Comparison of ENCODE assay signal across 9 mouse cellular contexts in the genomic region with DNA sequence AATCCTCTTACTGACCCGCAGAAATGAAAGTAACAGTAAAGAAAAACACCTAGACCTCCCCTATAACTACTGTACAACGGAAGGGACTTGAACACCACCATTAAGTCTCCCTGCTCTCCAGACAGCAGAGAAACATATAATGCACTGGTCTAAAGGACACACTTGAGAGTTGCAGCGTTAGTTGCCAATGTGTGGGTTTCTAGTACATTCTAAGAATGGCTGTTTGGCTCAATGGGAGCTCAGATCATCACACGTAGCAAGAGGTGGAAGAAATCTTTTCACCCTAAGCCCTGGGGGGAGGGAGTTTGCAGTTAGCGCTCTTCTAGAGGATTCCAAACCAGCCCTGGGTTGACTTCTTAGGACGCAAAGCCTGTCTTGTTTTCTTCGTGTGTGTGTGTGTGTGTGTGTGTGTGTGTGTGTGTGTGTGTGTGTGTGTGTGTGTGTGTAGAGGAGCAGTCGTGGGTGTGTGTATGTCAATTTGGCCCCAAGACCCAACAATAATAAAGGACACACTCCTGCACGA. TPM values are rescaled to one million over a fixed set of nuclear protein-coding genes. Genes with fewer than 3 reads are reported as not detected.
DNase-seq lines count a peak whose midpoint lies in the region; ATAC-seq and TF ChIP-seq lines count a peak whose summit lies in the region.
"Had no signal": no experiment of that assay in that cellular context is flagged by ENCODE, and none has a peak within 500 bp of the region (broad histone marks: within the 10 kb centered on the region; RNA-seq: fewer than 3 reads in every experiment).

No protein-coding gene starts in this region.

- H3K4me2 ChIP-seq in lung, embryonic 14.5 days: peak overlapping the region; percentile 94; the same call in 1 of the 2 replicates
- peak overlapping the region; percentile 94 for H3K4me2 ChIP-seq in embryonic facial prominence, embryonic 15.5 days (replicated peaks)
- peak overlapping the region; percentile 97 for H3K4me2 ChIP-seq in intestine, embryonic 16.5 days (ENCODE audit: low read depth, low read length)
- H3K4me2 ChIP-seq in neural tube, embryonic 14.5 days (ENCODE audit: low read depth, low read length): peak overlapping the region; percentile 95; the same call in 1 of the 2 replicates

- no peak for TF ChIP-seq CTCF in lung, embryonic 14.5 days (IDR thresholded peaks at IDR 0.05; ENCODE audit: low read depth)

- no peak overlapping the region for H3K9ac ChIP-seq in lung, embryonic 14.5 days
- no peak overlapping the region for H3K9ac ChIP-seq in embryonic facial prominence, embryonic 15.5 days
- 0 out of 2 replicates have a peak overlapping the region, but pooled peaks have one; percentile 39 for H3K9ac ChIP-seq in intestine, embryonic 16.5 days (ENCODE audit: low read depth, low read length)
- peak overlapping the region; percentile 16; the same call in 1 of the 2 replicates for H3K9ac ChIP-seq in neural tube, embryonic 14.5 days (replicated peaks; ENCODE audit: low read depth, low read length)

- 3% methylated on average over 9 of the region's 9 CpGs for WGBS in lung, embryonic 14.5 days
- 9% methylated on average over 9 of the region's 9 CpGs for WGBS in embryonic facial prominence, embryonic 15.5 days
- 4% methylated on average over 9 of the region's 9 CpGs for WGBS in intestine, embryonic 16.5 days
- WGBS in neural tube, embryonic 14.5 days: 1% methylated on average over 9 of the region's 9 CpGs

- peak; percentile 23 for DNase-seq in lung, embryonic 14.5 days
- no peak for DNase-seq in lung, postnatal 10 days
- DNase-seq in right cerebral cortex, postnatal 14 days: no peak
- no peak for DNase-seq in layer of hippocampus, adult 11-12 months (ENCODE audit: low spot score)

- H3K4me1 ChIP-seq in lung, embryonic 14.5 days (ENCODE audit: insufficient read depth): peaks cover 6% of the 10 kb centered on the region; the same call in 1 of the 2 replicates
- H3K4me1 ChIP-seq in embryonic facial prominence, embryonic 15.5 days: peaks cover 34% of the 10 kb centered on the region
- peaks cover 15% of the 10 kb centered on the region for H3K4me1 ChIP-seq in intestine, embryonic 16.5 days (ENCODE audit: control insufficient read depth, insufficient read depth, low read length)
- H3K4me1 ChIP-seq in neural tube, embryonic 14.5 days (ENCODE audit: control insufficient read depth, insufficient read depth, low read length): peaks cover 14% of the 10 kb centered on the region; the same call in 1 of the 2 replicates

- H3K36me3 ChIP-seq in lung, embryonic 14.5 days (ENCODE audit: insufficient read depth): no peaks in the 10 kb centered on the region
- no peaks in the 10 kb centered on the region; the same call in 1 of the 2 replicates for H3K36me3 ChIP-seq in embryonic facial prominence, embryonic 15.5 days
- H3K36me3 ChIP-seq in intestine, embryonic 16.5 days (ENCODE audit: control insufficient read depth, insufficient read depth, low read length): no peaks in the 10 kb centered on the region
- H3K36me3 ChIP-seq in neural tube, embryonic 14.5 days (ENCODE audit: control insufficient read depth, insufficient read depth, low read length): no peaks in the 10 kb centered on the region

- no peak for ATAC-seq in lung, embryonic 14.5 days (ENCODE audit: insufficient read depth)
- ATAC-seq in embryonic facial prominence, embryonic 15.5 days (ENCODE audit: insufficient number of reproducible peaks, low FRiP score, low TSS enrichment, low read depth): no peak
- ATAC-seq in intestine, embryonic 16.5 days: no peak
- no peak for ATAC-seq in neural tube, embryonic 14.5 days (ENCODE audit: low read depth)
- no peak for ATAC-seq in granulocyte monocyte progenitor cell, adult 5-6 weeks (replicated peaks; ENCODE audit: poor library complexity, severe bottlenecking)
- ATAC-seq: Patski had no signal

- H3K27ac ChIP-seq in lung, embryonic 14.5 days (ENCODE audit: low read depth): no peak overlapping the region
- H3K27ac ChIP-seq in embryonic facial prominence, embryonic 15.5 days (replicated peaks): no peak overlapping the region
- H3K27ac ChIP-seq in intestine, embryonic 16.5 days (ENCODE audit: low read length): no peak overlapping the region
- H3K27ac ChIP-seq in neural tube, embryonic 14.5 days (ENCODE audit: low read depth, low read length): no peak overlapping the region

- peak overlapping the region; percentile 52; the same call in 1 of the 2 replicates for H3K4me3 ChIP-seq in lung, embryonic 14.5 days (ENCODE audit: low read depth, low read length)
- peak overlapping the region; percentile 54 for H3K4me3 ChIP-seq in embryonic facial prominence, embryonic 15.5 days (replicated peaks)
- peak overlapping the region; percentile 63 for H3K4me3 ChIP-seq in intestine, embryonic 16.5 days (ENCODE audit: low read length)
- peak overlapping the region; percentile 41 for H3K4me3 ChIP-seq in neural tube, embryonic 14.5 days (ENCODE audit: low read depth, low read length)

- H3K9me3 ChIP-seq in lung, embryonic 14.5 days (ENCODE audit: low read depth, low read length): no peaks in the 10 kb centered on the region
- H3K9me3 ChIP-seq in embryonic facial prominence, embryonic 15.5 days (replicated peaks): no peaks in the 10 kb centered on the region
- H3K9me3 ChIP-seq in intestine, embryonic 16.5 days (ENCODE audit: control insufficient read depth, low read length): no peaks in the 10 kb centered on the region
- no peaks in the 10 kb centered on the region for H3K9me3 ChIP-seq in neural tube, embryonic 14.5 days (ENCODE audit: control insufficient read depth, low read length)

- H3K27me3 ChIP-seq in lung, embryonic 14.5 days (ENCODE audit: insufficient read depth, low read length): peaks cover 81% of the 10 kb centered on the region
- H3K27me3 ChIP-seq in embryonic facial prominence, embryonic 15.5 days: peaks cover 54% of the 10 kb centered on the region
- H3K27me3 ChIP-seq in intestine, embryonic 16.5 days (replicated peaks; ENCODE audit: control insufficient read depth, insufficient read depth, low read length): peaks cover 64% of the 10 kb centered on the region
- peaks cover 55% of the 10 kb centered on the region for H3K27me3 ChIP-seq in neural tube, embryonic 14.5 days (ENCODE audit: control insufficient read depth, insufficient read depth, low read length)

RNA-seq across cellular contexts. Expression of a gene that starts 2.7 kb away (rescaled TPM):
- polyA plus RNA-seq in lung, embryonic 14.5 days (2014; fragmentation: Nextera tagmentation; extraction: Ambion mirVana): 2.8 and 3.4 TPM in 2 replicates
- polyA plus RNA-seq in embryonic facial prominence, embryonic 15.5 days (2015; fragmentation: Nextera tagmentation; extraction: Ambion mirVana): 40.0 and 42.5 TPM in 2 replicates
- polyA plus RNA-seq in intestine, embryonic 16.5 days (2015; fragmentation: Nextera tagmentation; extraction: Ambion mirVana): 13.2 and 17.4 TPM in 2 replicates
- 16.7 and 20.5 TPM in 2 replicates for polyA plus RNA-seq in neural tube, embryonic 14.5 days (2014; fragmentation: Nextera tagmentation; extraction: Ambion mirVana)
- not detected in 2 replicates for total RNA-seq in granulocyte monocyte progenitor cell, adult 5-6 weeks (2014; fragmentation: Nextera tagmentation)
- total RNA-seq in granulocyte monocyte progenitor cell, adult 5-6 weeks (2017): 0.39 TPM in 1 of 2 replicates, not detected in the other

RNA-seq across cellular contexts. Expression of a gene that starts 30.2 kb away (rescaled TPM):
- 0.70 TPM in 1 of 2 replicates, not detected in the other for polyA plus RNA-seq in lung, embryonic 14.5 days (2014; fragmentation: Nextera tagmentation; extraction: Ambion mirVana)
- polyA plus RNA-seq in embryonic facial prominence, embryonic 15.5 days (2015; fragmentation: Nextera tagmentation; extraction: Ambion mirVana): 0.91 and 0.96 TPM in 2 replicates
- 24.3 and 29.2 TPM in 2 replicates for polyA plus RNA-seq in intestine, embryonic 16.5 days (2015; fragmentation: Nextera tagmentation; extraction: Ambion mirVana)
- not detected in 2 replicates for polyA plus RNA-seq in neural tube, embryonic 14.5 days (2014; fragmentation: Nextera tagmentation; extraction: Ambion mirVana)
- not detected in 2 replicates for total RNA-seq in granulocyte monocyte progenitor cell, adult 5-6 weeks (2014; fragmentation: Nextera tagmentation)
- not detected in 2 replicates for total RNA-seq in granulocyte monocyte progenitor cell, adult 5-6 weeks (2017)

Comparison
In these comparisons a context has a peak if more than half of its experiments do, and no peak if none do; other contexts are left out.
1. H3K9ac ChIP-seq: peak in intestine, embryonic 16.5 days (single experiment) and neural tube, embryonic 14.5 days (single experiment); none in lung, embryonic 14.5 days (single experiment) and embryonic facial prominence, embryonic 15.5 days (single experiment).
2. RNA of a gene that starts 30.2 kb away (polyA plus RNA-seq): 24.3 to 29.2 TPM in intestine, embryonic 16.5 days; 0.91 to 0.96 TPM in embryonic facial prominence, embryonic 15.5 days, 0.70 TPM in lung, embryonic 14.5 days and not detected in neural tube, embryonic 14.5 days; every median in the first group is over 10 times any median in the second.
3. Peak in every context shown above with its lines, with median percentiles within 50 percentile points of each other: H3K4me2 ChIP-seq and H3K4me3 ChIP-seq.